Mouse (Mus musculus): ENCODE results near the gene Gpx4.

Gpx4 gene

GRCm38 (mm10) chr10:80074813-80075601 is 28.0 kb downstream of the Gpx4 start:
- DNase-seq, result peak; percentile 43 to 64

- DNase-seq, result no peak
Measured at GRCm38 (mm10) chr10:80075924-80076323, 29.0 kb downstream of the Gpx4 start.

- no peak for DNase-seq
Measured at GRCm38 (mm10) chr10:80076386-80076785, 29.4 kb downstream of the Gpx4 start.

- DNase-seq, result no peak
Measured at GRCm38 (mm10) chr10:80077312-80077711, 30.3 kb downstream of the Gpx4 start.

- no peak for DNase-seq
Measured at GRCm38 (mm10) chr10:80078366-80078765, 31.4 kb downstream of the Gpx4 start.

GRCm38 (mm10) chr10:80080396-80081070 is 33.6 kb downstream of the Gpx4 start:
- DNase-seq, result no peak

GRCm38 (mm10) chr10:80081075-80081474 is 34.1 kb downstream of the Gpx4 start:
- no peak for DNase-seq

- DNase-seq, result peak; percentile 54 to 62
Measured at GRCm38 (mm10) chr10:80084817-80085487, 38.0 kb downstream of the Gpx4 start.

- no peak for DNase-seq
Measured at GRCm38 (mm10) chr10:80086847-80087246, 39.9 kb downstream of the Gpx4 start.

- no peak for DNase-seq
Measured at GRCm38 (mm10) chr10:80087483-80087882, 40.5 kb downstream of the Gpx4 start.

GRCm38 (mm10) chr10:80089146-80089545 is 42.2 kb downstream of the Gpx4 start:
- DNase-seq, result no peak

GRCm38 (mm10) chr10:80091527-80091926 is 44.6 kb downstream of the Gpx4 start:
- DNase-seq, result no peak

- no peak for DNase-seq
Measured at GRCm38 (mm10) chr10:80092690-80093089, 45.7 kb downstream of the Gpx4 start.

- DNase-seq, result no peak
Measured at GRCm38 (mm10) chr10:80094085-80094484, 47.1 kb downstream of the Gpx4 start.

- no peak for DNase-seq
Measured at GRCm38 (mm10) chr10:80094684-80095083, 47.7 kb downstream of the Gpx4 start.

GRCm38 (mm10) chr10:80095547-80095946 is 48.6 kb downstream of the Gpx4 start:
- no peak for DNase-seq

GRCm38 (mm10) chr10:80097275-80097674 is 50.3 kb downstream of the Gpx4 start:
- DNase-seq, result no peak

GRCm38 (mm10) chr10:80098630-80099029 is 51.7 kb downstream of the Gpx4 start:
- DNase-seq, result no peak

GRCm38 (mm10) chr10:80100982-80101381 is 54.0 kb downstream of the Gpx4 start:
- DNase-seq, result no peak

GRCm38 (mm10) chr10:80102216-80102915 is 55.4 kb downstream of the Gpx4 start:
- DNase-seq, result peak; percentile 86 to 88

GRCm38 (mm10) chr10:80103032-80103431 is 56.1 kb downstream of the Gpx4 start:
- DNase-seq, result no peak

- DNase-seq, result no peak
Measured at GRCm38 (mm10) chr10:80104181-80104580, 57.2 kb downstream of the Gpx4 start.

GRCm38 (mm10) chr10:80105460-80105859 is 58.5 kb downstream of the Gpx4 start, which contains the start of gene Sbno2:
Sbno2 (minus strand) TSS chr10:80105571.
- DNase-seq, result no peak

Data from cerebellum, postnatal 14 days (tissue).